Mouse (Mus musculus): ENCODE measurements around the gene Ccl9. TPM values are rescaled to one million over a fixed set of nuclear protein-coding genes. Genes with fewer than 3 reads are reported as not detected.

Gene Ccl9
- total and polyA plus RNA-seq, 3 experiments: 0.67 to 0.81 TPM; not detected in 1

- Histone ChIP-seq H3K4me3 (replicated peaks in 1 of 3; ENCODE audit: low read depth in 2 of 3, low read length in 2 of 3, poor library complexity in 1 of 3) (no peak overlapping the region), H3K4me2 (ENCODE audit: insufficient read depth, low read depth, poor library complexity, severe bottlenecking) (no peak overlapping the region), H3K27ac (ENCODE audit: insufficient read depth, low read depth) (no peak overlapping the region), H3K9me3 (replicated peaks; ENCODE audit: low read length) (no peaks in the 10 kb centered on the region), H3K79me2 (replicated peaks; ENCODE audit: control insufficient read depth, extremely low read depth, insufficient read depth, poor library complexity, severe bottlenecking) (no peaks in the 10 kb centered on the region), H3K27me3 (replicated peaks) (peaks cover 3% of the 10 kb centered on the region), H3K36me3 (replicated peaks in 1 of 2; ENCODE audit: control insufficient read depth in 1 of 2, insufficient read depth in 1 of 2, low read length in 1 of 2) (no peaks in the 10 kb centered on the region), H3K9ac (ENCODE audit: insufficient read depth, low read depth) (no peak overlapping the region), H3K4me1 (ENCODE audit: control insufficient read depth in 1 of 2, insufficient read depth in 2 of 2) (peaks cover 3 to 21% of the 10 kb centered on the region in 2 experiments; a peak in 2 of 4 replicates)
- TF ChIP-seq ZNF384 (IDR thresholded peaks at IDR 0.05; ENCODE audit: low read depth, low read length) (no peak), USF1 (IDR thresholded peaks at IDR 0.05; ENCODE audit: low read depth, low read length) (no peak), POLR2A (IDR thresholded peaks at IDR 0.05; ENCODE audit: low read depth, low read length) (no peak), CHD1 (IDR thresholded peaks at IDR 0.05; ENCODE audit: low read depth, low read length) (no peak), SIN3A (IDR thresholded peaks at IDR 0.05; ENCODE audit: low read length) (no peak), RAD21 (IDR thresholded peaks at IDR 0.05; ENCODE audit: low read depth, low read length) (no peak), TBP (conservative IDR thresholded peaks at IDR 0.05; ENCODE audit: low read depth, low read length) (no peak), E2F4 (IDR thresholded peaks at IDR 0.05; ENCODE audit: insufficient replicate concordance, low read depth, low read length) (no peak), EP300 (IDR thresholded peaks at IDR 0.05; ENCODE audit: low read length) (no peak), CHD2 (IDR thresholded peaks at IDR 0.05; ENCODE audit: low read length) (no peak), NRF1 (IDR thresholded peaks at IDR 0.05; ENCODE audit: low read depth, low read length) (no peak)
- dilution Hi-C loops (cut with MboI; ENCODE audit: extremely low pct_ligation_motif_present, extremely low pct_unique_long_range_greater_than_20kb, low sequenced_read_pairs): no loop called here
- DNase-seq (ENCODE audit: extremely low read depth): no peak
- in situ Hi-C loops (cut with MboI; ENCODE audit: low pct_ligation_motif_present, low pct_unique_long_range_greater_than_20kb, low sequenced_read_pairs): no loop called here
Observed at GRCm38 (mm10) chr11:83582626-83583449, 4.4 kb upstream of the Ccl9 start.

- Histone ChIP-seq H3K36me3 (replicated peaks in 1 of 2; ENCODE audit: control insufficient read depth in 1 of 2, insufficient read depth in 1 of 2, low read length in 1 of 2) (no peaks in the 10 kb centered on the region), H3K79me2 (replicated peaks; ENCODE audit: control insufficient read depth, extremely low read depth, insufficient read depth, poor library complexity, severe bottlenecking) (no peaks in the 10 kb centered on the region), H3K4me2 (ENCODE audit: insufficient read depth, low read depth, poor library complexity, severe bottlenecking) (no peak overlapping the region), H3K4me1 (ENCODE audit: control insufficient read depth in 1 of 2, insufficient read depth in 2 of 2) (peaks cover 3 to 26% of the 10 kb centered on the region in 2 experiments; a peak in 2 of 4 replicates), H3K4me3 (replicated peaks in 1 of 3; ENCODE audit: low read depth in 2 of 3, low read length in 2 of 3, poor library complexity in 1 of 3) (no peak overlapping the region), H3K27ac (ENCODE audit: insufficient read depth, low read depth) (no peak overlapping the region), H3K9ac (ENCODE audit: insufficient read depth, low read depth) (no peak overlapping the region), H3K9me3 (replicated peaks; ENCODE audit: low read length) (no peaks in the 10 kb centered on the region), H3K27me3 (replicated peaks) (no peaks in the 10 kb centered on the region)
- in situ Hi-C loops (cut with MboI; ENCODE audit: low pct_ligation_motif_present, low pct_unique_long_range_greater_than_20kb, low sequenced_read_pairs) (no loop called here), dilution Hi-C loops (cut with MboI; ENCODE audit: extremely low pct_ligation_motif_present, extremely low pct_unique_long_range_greater_than_20kb, low sequenced_read_pairs) (no loop called here)
- DNase-seq (ENCODE audit: extremely low read depth): no peak
- TF ChIP-seq ETS1 (conservative IDR thresholded peaks at IDR 0.05; ENCODE audit: low read depth, low read length) (no peak), ZMIZ1 (IDR thresholded peaks at IDR 0.05; ENCODE audit: low read depth, low read length) (no peak)
Observed at GRCm38 (mm10) chr11:83581626-83582610, 3.5 kb upstream of the Ccl9 start.
